ENCODE assay signal across 9 mouse cellular contexts in the genomic region with DNA sequence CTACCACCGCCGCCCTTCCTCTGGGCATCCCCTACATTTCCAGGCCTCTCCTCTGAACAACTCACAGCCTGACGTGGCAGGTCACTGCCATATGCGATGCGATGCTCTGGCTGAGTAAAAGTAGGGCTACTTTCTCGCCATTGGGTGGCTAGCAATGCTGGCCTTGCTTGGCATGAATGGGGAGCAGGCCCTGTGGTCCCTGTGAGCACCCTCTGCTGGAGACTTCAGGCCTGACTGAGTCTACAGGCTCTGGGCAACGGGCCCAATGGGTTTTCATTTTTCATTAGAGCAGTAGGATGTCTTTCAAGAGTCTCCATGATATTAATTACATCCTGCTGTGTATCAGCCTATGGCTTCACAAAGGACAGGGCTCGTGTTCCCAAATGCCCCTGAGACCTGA. TPM values are rescaled to one million over a fixed set of nuclear protein-coding genes. Genes with fewer than 3 reads are reported as not detected.
DNase-seq lines count a peak whose midpoint lies in the region; ATAC-seq and TF ChIP-seq lines count a peak whose summit lies in the region.
"Had no signal": no experiment of that assay in that cellular context is flagged by ENCODE, and none has a peak within 500 bp of the region (broad histone marks: within the 10 kb centered on the region; RNA-seq: fewer than 3 reads in every experiment).

No protein-coding gene starts in this region.

- WGBS in intestine, embryonic 14.5 days, result 27% methylated on average over 8 of the region's 8 CpGs
- 34% methylated on average over 8 of the region's 8 CpGs for WGBS in intestine, embryonic 15.5 days
- WGBS in embryonic facial prominence, embryonic 14.5 days, result 26% methylated on average over 8 of the region's 8 CpGs

- no peaks in the 10 kb centered on the region for H3K9me3 ChIP-seq in intestine, embryonic 14.5 days (ENCODE audit: control insufficient read depth, low read length)
- H3K9me3 ChIP-seq in intestine, embryonic 15.5 days, result no peaks in the 10 kb centered on the region
- no peaks in the 10 kb centered on the region for H3K9me3 ChIP-seq in E14TG2a.4 (ENCODE audit: low read length)
- no peaks in the 10 kb centered on the region for H3K9me3 ChIP-seq in embryonic facial prominence, embryonic 14.5 days (ENCODE audit: control insufficient read depth, low read length)
- H3K9me3 ChIP-seq: liver, embryonic 13.5 days had no signal

- H3K4me3 ChIP-seq in intestine, embryonic 14.5 days (ENCODE audit: low read depth, low read length), result no peak overlapping the region
- no peak overlapping the region for H3K4me3 ChIP-seq in intestine, embryonic 15.5 days (replicated peaks)
- H3K4me3 ChIP-seq in E14TG2a.4 (replicated peaks; ENCODE audit: low read length), result peak overlapping the region; percentile 71
- no peak overlapping the region for H3K4me3 ChIP-seq in embryonic facial prominence, embryonic 14.5 days (ENCODE audit: low read depth, low read length)
- H3K4me3 ChIP-seq: liver, embryonic 13.5 days had no signal

- TF ChIP-seq CTCF in E14TG2a.4 (conservative IDR thresholded peaks at IDR 0.05; ENCODE audit: low read length), result peak; percentile 59

- H3K27me3 ChIP-seq in intestine, embryonic 14.5 days (replicated peaks; ENCODE audit: control insufficient read depth, insufficient read depth, low read length), result no peaks in the 10 kb centered on the region
- H3K27me3 ChIP-seq in intestine, embryonic 15.5 days (replicated peaks), result no peaks in the 10 kb centered on the region
- no peaks in the 10 kb centered on the region for H3K27me3 ChIP-seq in E14TG2a.4 (ENCODE audit: insufficient read depth, low read length)
- H3K27me3 ChIP-seq in embryonic facial prominence, embryonic 14.5 days (replicated peaks; ENCODE audit: control insufficient read depth, insufficient read depth, low read length), result no peaks in the 10 kb centered on the region
- H3K27me3 ChIP-seq: liver, embryonic 13.5 days had no signal

- no peak overlapping the region for H3K4me2 ChIP-seq in intestine, embryonic 14.5 days (ENCODE audit: low read length)
- H3K4me2 ChIP-seq in intestine, embryonic 15.5 days (replicated peaks), result no peak overlapping the region
- no peak overlapping the region for H3K4me2 ChIP-seq in embryonic facial prominence, embryonic 14.5 days (ENCODE audit: low read depth, low read length)
- H3K4me2 ChIP-seq: liver, embryonic 13.5 days had no signal

- H3K9ac ChIP-seq in intestine, embryonic 14.5 days (ENCODE audit: low read length), result no peak overlapping the region
- H3K9ac ChIP-seq in intestine, embryonic 15.5 days, result no peak overlapping the region
- no peak overlapping the region for H3K9ac ChIP-seq in embryonic facial prominence, embryonic 14.5 days (ENCODE audit: low read depth, low read length)
- H3K9ac ChIP-seq: liver, embryonic 13.5 days had no signal

- ATAC-seq in intestine, embryonic 14.5 days (replicated peaks; ENCODE audit: low FRiP score, low TSS enrichment, low read depth), result no peak
- ATAC-seq in intestine, embryonic 15.5 days, result no peak
- ATAC-seq in embryonic facial prominence, embryonic 14.5 days (ENCODE audit: low read depth), result peak; percentile 63; the same call in 1 of the 2 replicates

- peak; percentile 53 for DNase-seq in intestine, embryonic 14.5 days (ENCODE audit: low spot score)
- DNase-seq in adrenal gland, postnatal 14 days, result peak; percentile 80
- DNase-seq in embryonic facial prominence, embryonic 14.5 days (ENCODE audit: low spot score), result peak; percentile 66
- peak; percentile 75 to 79 for DNase-seq in kidney, postnatal 4 days
- peak; percentile 37 for DNase-seq in mesoderm, embryonic 11.5 days (ENCODE audit: low read depth, low spot score)
- DNase-seq in frontal cortex, postnatal 25 days (ENCODE audit: low spot score in 2 of 2), result no peak
- DNase-seq: liver, embryonic 13.5 days had no signal

- no peaks in the 10 kb centered on the region for H3K4me1 ChIP-seq in intestine, embryonic 14.5 days (replicated peaks; ENCODE audit: control insufficient read depth, insufficient read depth, low read length)
- no peaks in the 10 kb centered on the region for H3K4me1 ChIP-seq in intestine, embryonic 15.5 days (replicated peaks)
- H3K4me1 ChIP-seq in E14TG2a.4 (replicated peaks; ENCODE audit: low read depth, low read length), result peaks cover 15% of the 10 kb centered on the region
- no peaks in the 10 kb centered on the region for H3K4me1 ChIP-seq in embryonic facial prominence, embryonic 14.5 days (ENCODE audit: control insufficient read depth, insufficient read depth, low read length)
- H3K4me1 ChIP-seq: liver, embryonic 13.5 days had no signal

- H3K27ac ChIP-seq in intestine, embryonic 14.5 days (ENCODE audit: low read depth), result no peak overlapping the region
- no peak overlapping the region for H3K27ac ChIP-seq in intestine, embryonic 15.5 days
- no peak overlapping the region for H3K27ac ChIP-seq in embryonic facial prominence, embryonic 14.5 days (replicated peaks; ENCODE audit: low read depth, low read length)
- H3K27ac ChIP-seq: liver, embryonic 13.5 days had no signal

- no peaks in the 10 kb centered on the region for H3K36me3 ChIP-seq in intestine, embryonic 14.5 days (ENCODE audit: control insufficient read depth, insufficient read depth, low read length)
- H3K36me3 ChIP-seq in intestine, embryonic 15.5 days, result no peaks in the 10 kb centered on the region
- no peaks in the 10 kb centered on the region for H3K36me3 ChIP-seq in E14TG2a.4 (ENCODE audit: insufficient read depth, low read length)
- no peaks in the 10 kb centered on the region for H3K36me3 ChIP-seq in embryonic facial prominence, embryonic 14.5 days (ENCODE audit: control insufficient read depth, insufficient read depth, low read length)
- H3K36me3 ChIP-seq: liver, embryonic 13.5 days had no signal

RNA-seq across cellular contexts. Expression of gene Zfp710, which starts 30.1 kb away (rescaled TPM):
- 16.9 and 18.9 TPM in 2 replicates for polyA plus RNA-seq in intestine, embryonic 14.5 days (2014; fragmentation: Nextera tagmentation; extraction: Ambion mirVana)
- polyA plus RNA-seq in intestine, embryonic 15.5 days (2015; fragmentation: Nextera tagmentation; extraction: Ambion mirVana), result 13.5 and 13.6 TPM in 2 replicates
- total RNA-seq in adrenal gland, postnatal 14 days (2021), result 21.3 and 25.6 TPM in 2 replicates
- polyA plus RNA-seq in embryonic facial prominence, embryonic 14.5 days (2014; fragmentation: Nextera tagmentation; extraction: Ambion mirVana), result 14.2 and 14.3 TPM in 2 replicates

RNA-seq across cellular contexts. Expression of gene Arpin, which starts 59.3 kb away (rescaled TPM):
- polyA plus RNA-seq in intestine, embryonic 14.5 days (2014; fragmentation: Nextera tagmentation; extraction: Ambion mirVana), result 46.7 and 51.0 TPM in 2 replicates
- polyA plus RNA-seq in intestine, embryonic 15.5 days (2015; fragmentation: Nextera tagmentation; extraction: Ambion mirVana), result 49.7 and 52.7 TPM in 2 replicates
- total RNA-seq in adrenal gland, postnatal 14 days (2021), result 16.3 and 17.4 TPM in 2 replicates
- polyA plus RNA-seq in embryonic facial prominence, embryonic 14.5 days (2014; fragmentation: Nextera tagmentation; extraction: Ambion mirVana), result 22.1 and 23.6 TPM in 2 replicates

Comparison
In these comparisons a context has a peak if more than half of its experiments do, and no peak if none do; other contexts are left out.
1. DNase-seq: peak in intestine, embryonic 14.5 days (single experiment), adrenal gland, postnatal 14 days (single experiment), embryonic facial prominence, embryonic 14.5 days (single experiment), kidney, postnatal 4 days (2 of 2) and mesoderm, embryonic 11.5 days (single experiment); none in frontal cortex, postnatal 25 days (0 of 2).